Mouse (Mus musculus) cerebellum, postnatal 10 days (tissue): ENCODE data around the gene Aig1.
A peak's percentile ranks its signal among the peaks of the same experiment; 100 is the strongest.

Source experiments
- DNase-seq, 2 experiments: peaks; one replicate each; pipeline ENCODE4 v3.0.0; 2021; ENCODE audit warnings: mixed read lengths in 2 of 2

Gene Aig1

GRCm38 (mm10) chr10:13844864-13845263, 23.9 kb downstream of the Aig1 start:
- DNase-seq, result no peak

DNA sequence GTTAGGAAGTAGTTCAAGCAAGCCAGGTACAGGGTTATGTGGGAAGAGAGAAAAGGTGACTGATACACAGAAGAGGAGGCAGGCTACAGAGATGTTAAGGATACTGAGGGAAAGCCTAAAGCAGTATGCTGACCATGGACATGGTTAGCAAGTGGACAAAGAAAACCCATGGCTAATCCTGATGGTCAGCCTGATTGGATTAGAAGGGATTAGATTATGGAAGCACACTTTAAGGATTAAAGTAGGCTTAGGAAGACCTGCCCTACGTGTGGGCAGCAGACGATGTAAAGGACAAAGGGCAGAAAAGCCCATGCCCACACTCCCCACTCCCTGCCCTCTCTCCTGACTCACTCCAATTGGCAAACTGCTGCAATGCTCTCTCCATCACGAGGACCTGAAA, 25.0 kb downstream of the Aig1 start:
- DNase-seq, result no peak

DNA sequence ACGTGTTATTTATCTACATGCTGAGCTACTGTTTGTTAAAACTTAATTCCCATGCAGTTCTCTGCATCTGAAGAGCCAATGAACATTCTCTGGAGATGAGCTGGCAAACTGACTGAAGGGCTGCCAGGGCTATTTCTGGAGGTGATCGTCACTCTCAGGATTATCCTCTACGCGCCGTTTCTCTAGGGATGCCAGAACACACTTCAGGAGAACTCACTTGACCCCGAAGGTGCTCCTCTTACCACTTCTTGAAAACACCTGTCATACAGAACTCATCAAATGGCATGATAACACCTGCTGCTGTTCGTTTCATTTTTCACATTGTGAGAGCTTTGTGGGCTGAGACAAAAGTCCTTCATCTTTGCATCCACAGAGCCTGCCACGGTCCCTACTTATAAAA, 25.9 kb downstream of the Aig1 start:
- DNase-seq, result peak; percentile 65 to 71

DNA sequence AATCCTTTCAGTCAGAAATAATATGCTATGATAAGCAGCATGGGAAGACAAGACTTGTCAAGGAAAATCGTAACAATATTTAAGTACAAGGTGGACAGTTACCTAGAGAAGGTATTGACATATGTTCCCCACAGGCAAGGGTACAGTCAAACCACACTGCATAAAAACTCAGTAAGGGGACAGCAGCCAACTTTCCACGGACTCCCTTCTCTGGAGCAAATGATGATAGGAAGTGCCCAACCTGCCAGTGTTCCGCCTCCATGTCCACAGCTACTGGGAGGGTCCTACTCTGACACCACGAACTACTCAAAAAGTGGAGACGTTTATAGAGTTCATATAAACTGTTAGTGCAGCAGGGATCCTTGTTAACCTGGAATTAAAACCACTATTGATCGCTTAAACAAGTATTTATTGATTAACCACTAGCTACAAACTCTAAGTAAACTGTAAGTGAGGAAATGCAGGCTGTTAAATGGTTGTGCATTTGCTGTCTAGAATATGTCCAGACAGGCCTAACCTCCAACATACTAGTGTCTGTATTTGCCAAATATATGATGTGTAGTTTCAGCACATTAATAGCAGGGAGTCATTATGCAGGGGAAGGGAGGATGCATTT, 30.2 kb downstream of the Aig1 start:
- peak in 1 of 2 experiments; percentile 22 for DNase-seq

- DNase-seq, result peak in 1 of 2 experiments; percentile 27
Observed at GRCm38 (mm10) chr10:13837709-13838456, 30.9 kb downstream of the Aig1 start.

DNA sequence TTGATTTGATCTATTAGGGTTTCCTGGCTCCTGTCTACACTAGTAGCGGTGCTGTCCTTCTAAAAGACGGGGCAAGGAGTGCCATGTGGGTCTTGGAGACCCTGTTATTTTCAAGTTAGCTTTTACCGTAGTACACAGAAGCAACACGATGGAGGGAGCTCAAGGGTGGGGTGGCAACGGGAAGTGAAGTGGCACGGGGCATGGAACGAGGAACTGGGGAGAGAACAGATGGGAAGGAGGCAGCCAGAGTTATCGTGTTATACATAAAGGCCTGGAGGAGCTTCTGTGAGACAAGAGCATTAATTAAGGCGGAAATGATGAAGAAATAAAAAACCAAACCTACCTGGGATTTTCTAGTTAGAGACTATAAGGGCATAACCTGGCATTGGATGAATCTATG, 31.8 kb downstream of the Aig1 start:
- DNase-seq, result peak; percentile 61 to 62

DNA sequence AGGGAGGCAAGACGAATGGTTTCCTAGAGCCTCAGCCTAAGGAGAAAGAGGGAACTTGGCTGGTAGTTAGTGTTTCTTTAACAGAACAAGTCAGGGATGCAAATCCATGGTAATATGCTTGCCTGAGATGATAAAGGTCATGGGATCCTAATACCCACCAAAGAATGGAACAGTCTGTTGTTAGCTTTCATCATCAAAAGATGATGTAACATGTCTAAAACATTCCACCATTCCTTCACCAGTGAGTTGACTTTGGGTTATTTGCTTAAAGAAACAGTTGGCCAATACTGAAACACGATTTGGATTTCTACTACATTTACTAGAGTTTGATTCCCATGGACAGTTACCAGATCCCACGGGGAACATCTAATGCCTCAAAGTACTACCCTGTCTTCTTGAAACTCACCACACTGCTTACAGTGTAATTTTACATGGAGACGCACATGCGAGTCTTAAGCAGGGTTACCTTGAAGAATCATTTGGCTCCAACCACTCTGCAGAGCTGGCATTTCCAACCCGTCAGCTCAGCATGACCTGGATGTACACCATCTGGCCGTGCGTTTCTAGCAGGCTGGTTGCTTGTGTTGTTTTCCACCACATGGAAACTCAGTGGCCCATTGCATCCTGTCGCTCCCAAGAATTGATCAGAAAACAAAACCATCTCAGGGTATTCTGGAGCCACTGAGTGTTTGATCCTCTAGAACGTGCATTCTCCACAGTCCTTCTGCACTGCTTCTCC, 32.9 kb downstream of the Aig1 start:
- DNase-seq, result peak; percentile 94 to 96

- DNase-seq, result peak in 1 of 2 experiments; percentile 44
Observed at GRCm38 (mm10) chr10:13834056-13834455, 34.7 kb downstream of the Aig1 start.

- no peak for DNase-seq
Observed at GRCm38 (mm10) chr10:13833066-13833566, 35.7 kb downstream of the Aig1 start.

DNA sequence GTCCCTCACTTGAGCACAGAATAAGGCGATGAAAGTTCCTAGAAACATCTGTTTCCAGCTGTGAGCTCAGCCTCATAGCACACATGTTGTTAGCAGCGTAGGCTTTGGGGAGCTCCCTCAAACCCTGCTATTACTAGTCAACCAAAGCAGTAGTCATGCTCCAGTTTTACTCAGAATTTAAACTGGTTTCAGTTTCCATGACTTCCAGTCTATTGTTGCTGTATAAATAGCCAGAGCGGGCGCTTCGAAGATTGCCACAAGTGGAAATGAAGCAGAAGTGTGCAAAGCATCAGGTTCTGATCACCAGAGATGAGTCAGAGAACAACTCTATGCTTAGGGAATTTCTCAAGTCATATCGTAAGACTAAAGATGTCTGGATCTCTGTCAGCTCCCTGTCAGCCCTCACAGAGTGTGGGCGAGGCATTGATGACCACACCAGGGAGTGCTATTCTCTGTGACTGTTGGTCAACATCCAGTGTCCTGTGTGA, 36.2 kb downstream of the Aig1 start:
- no peak for DNase-seq

DNA sequence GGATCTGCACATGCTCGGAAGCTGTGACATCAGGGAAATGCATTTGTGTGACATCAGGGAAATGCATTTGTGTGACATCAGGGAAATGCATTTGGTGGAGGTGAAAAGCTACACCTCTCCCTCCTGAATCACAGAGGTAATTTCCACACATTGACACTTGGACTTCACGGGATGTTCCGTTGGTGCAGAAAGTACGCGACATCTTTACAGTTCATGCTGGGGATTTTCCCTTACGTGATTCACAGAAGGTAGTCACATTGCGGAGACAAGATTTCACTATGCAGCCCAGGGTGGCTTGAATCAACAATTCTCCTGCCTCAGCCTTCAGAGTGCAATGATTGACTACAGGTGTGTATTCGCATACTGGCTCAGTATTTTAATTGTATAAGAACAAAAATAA, 41.6 kb downstream of the Aig1 start:
- no peak for DNase-seq

GRCm38 (mm10) chr10:13813591-13813990, 55.2 kb downstream of the Aig1 start:
- DNase-seq, result no peak

DNA sequence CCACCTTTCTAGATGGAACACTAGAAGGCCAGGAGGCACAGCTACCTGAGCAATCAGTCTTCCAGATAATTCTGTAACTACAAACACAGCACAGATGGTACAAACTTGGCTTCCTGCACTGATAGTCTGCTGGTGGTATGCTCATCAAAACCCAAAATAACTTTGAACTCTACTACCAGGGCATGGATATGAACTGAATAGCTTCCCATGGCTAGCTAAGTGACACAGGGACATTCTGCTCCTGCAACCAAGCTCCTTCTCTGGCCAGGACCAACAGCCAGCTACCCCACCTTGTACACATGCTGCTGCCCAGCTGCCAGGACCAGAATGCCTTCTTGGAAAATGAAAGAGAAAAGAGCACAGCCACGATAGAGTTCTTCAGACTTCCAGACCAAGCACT, 60.5 kb downstream of the Aig1 start:
- peak; percentile 73 to 79 for DNase-seq

GRCm38 (mm10) chr10:13806806-13807205, 62.0 kb downstream of the Aig1 start:
- peak; percentile 48 to 56 for DNase-seq

GRCm38 (mm10) chr10:13801296-13801695, 67.5 kb downstream of the Aig1 start:
- DNase-seq, result peak; percentile 86 to 89

GRCm38 (mm10) chr10:13793458-13793857, 75.3 kb downstream of the Aig1 start:
- DNase-seq, result no peak

DNA sequence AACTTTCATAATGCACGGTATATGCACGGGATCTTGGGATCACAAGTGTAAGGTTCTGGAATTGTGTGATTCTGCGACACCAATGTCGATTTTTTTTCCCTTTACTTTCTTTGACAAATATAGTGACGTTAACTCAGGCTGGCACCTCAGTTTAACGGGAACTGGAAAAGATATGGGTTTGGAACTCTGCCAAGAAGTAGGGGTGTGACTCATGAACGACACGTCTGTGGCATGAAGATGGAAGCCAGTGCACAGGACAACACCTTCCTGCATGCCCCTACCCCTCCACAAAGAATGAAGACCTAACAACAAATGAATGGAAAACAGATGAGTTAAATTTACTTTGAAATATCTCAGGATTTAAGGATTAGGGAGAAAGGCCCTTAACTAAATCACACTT, 76.0 kb downstream of the Aig1 start:
- DNase-seq, result no peak

- no peak for DNase-seq
Observed at GRCm38 (mm10) chr10:13789604-13790003, 79.2 kb downstream of the Aig1 start.

DNA sequence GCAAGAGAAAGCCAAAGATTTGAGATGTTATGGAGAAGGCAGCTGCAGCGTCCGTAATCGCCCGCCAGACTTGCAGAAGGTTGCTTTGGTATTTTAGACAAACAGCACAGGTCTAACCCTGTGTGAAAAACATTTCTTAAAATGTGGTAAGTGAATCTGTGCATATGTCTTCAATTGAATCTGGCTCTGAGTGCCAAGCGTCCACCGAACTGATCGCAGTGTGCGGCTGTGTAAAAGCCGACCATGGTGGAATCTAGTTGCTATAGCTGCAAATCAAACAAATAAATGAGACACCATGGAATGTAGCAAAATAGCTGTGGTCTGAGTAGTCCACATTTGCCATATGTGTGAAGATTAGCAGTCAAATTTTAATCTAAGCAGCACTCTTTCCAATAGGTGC, 80.7 kb downstream of the Aig1 start:
- DNase-seq, result no peak

GRCm38 (mm10) chr10:13782774-13783173, 86.0 kb downstream of the Aig1 start:
- DNase-seq, result no peak

GRCm38 (mm10) chr10:13782235-13782757, 86.5 kb downstream of the Aig1 start:
- no peak for DNase-seq

- DNase-seq, result no peak
Observed at GRCm38 (mm10) chr10:13776014-13776413, 92.8 kb downstream of the Aig1 start.

- no peak for DNase-seq
Observed at GRCm38 (mm10) chr10:13775411-13775810, 93.4 kb downstream of the Aig1 start.
